Mouse (Mus musculus) kidney, adult 8-10 months (tissue): ENCODE data around the gene Stxbp4.

Source experiments
- DNase-seq, 2 experiments: peaks; one replicate each; pipeline ENCODE4 v3.0.0; 2022

The Stxbp4 gene

DNA sequence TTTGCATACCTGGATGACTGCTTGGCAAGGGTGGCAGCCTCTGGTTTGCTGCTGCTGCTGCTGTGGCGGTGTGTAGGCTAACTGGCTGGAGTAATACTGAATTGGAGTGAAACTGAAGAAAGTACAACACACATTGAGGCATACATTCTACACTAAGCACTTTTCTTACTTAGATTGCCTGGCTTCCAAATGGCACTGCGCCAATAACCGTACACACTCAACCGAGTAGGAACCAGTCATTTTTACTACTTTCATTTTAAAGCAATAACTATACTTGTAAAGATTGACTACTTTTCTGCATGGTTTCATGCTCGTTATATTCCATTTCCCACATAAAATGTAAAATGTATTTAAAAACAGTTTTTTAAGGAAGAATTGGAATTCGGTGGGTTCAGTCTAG, 11.9 kb upstream of the Stxbp4 start:
- no peak for DNase-seq

DNA sequence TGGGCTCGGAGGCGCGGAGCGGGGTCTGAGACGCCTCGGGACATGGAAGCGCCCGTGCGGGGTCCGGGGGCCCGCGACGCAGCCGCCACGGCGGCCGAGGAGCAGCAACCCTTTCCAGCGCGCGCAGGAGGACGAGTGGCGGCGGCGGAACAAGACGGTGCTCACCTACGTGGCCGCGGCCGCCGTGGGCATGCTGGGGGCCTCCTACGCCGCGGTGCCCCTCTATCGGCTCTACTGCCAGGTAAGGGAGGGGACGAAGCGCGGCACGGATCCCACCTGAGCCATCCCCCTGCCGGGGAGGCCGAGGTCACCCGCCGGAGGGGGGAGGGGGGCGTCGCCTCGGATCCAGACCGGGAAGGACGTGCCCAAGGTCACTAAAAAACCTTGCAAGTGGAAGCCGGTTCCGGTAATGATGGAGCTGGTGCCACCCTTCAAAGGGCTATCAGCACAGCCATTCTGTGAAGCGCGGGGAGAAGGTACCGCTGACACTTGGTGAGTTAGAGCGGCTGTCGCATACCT, 487 bp upstream of the Stxbp4 start:
- DNase-seq = peak; percentile 45 to 51

DNA sequence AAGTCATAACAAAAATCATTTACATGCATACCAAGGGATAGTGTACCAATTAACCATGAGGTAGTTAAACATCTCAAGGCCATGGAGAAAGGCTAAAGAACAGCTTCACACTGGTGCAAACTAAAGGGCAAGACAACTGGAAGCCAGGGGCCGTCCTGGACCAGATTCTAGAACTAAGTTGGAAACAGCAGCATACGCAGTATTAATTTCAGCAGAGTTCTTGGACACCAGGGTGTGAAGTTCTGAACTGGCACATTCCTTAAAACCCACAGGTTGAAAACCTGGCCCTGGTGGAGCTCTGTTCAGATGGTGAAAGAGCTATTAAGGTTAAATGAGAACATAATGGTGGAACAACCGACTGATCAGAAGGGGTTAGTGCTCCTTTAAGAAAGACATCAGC, 3.2 kb downstream of the Stxbp4 start:
- DNase-seq = peak; percentile 27 to 30

DNA sequence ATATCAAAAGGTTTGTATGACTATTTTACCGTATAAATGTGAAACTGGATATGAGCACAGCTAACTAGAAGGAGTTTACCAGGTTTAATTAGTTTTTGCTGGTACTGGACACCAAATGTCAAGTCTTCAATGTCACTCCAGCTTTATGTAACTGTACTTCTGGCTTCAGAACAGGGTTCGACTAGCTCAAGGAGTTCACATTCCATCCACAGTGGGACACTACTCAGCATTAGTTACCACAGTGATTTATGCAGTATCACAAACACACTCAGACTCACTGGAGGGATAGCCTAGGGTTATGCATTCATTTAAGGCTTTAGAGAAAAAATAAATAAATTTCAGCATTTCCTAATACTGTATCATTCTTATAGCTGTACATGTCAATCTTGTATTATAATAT, 5.4 kb downstream of the Stxbp4 start:
- peak in 1 of 2 experiments; percentile 72 for DNase-seq

GRCm38 (mm10) chr11:90627751-90628150, 10.1 kb downstream of the Stxbp4 start:
- DNase-seq = peak; percentile 49 to 55

DNA sequence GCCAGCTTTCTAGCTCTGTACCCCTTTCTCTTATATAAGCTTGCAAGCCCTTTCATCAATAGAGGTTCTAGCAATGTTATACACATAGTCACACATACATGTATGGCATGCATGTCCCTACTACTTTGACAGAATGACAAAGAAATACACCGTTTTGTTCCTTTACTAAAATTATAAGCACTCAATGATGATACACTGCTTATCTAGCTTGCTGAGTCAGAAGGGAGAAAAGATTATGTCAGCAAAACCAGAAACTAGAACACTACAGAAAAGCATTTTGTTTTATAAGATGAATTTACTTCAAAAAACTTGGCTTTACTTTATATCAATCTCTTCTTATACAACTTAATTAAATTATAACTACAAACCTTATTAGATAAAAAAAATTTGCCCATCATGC, 12.7 kb downstream of the Stxbp4 start:
- DNase-seq = no peak

DNA sequence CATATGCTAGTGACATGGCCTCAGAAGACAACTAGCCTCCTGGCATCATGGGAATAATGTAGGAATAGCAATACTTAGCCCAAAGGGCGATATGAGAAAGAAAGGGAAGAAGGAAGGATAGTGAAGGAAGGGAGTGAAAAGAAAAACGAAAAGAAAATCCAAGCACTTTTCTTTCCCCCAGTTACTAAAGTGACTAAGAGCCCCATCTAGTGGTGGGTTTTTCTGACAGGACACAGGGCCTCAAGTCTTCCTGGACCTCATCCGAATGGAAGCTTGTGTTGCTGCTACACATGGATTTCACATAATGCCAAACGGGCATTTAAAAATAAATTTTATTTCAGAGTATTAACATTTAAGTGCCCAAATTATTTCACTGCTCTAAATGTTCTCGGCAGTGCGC, 14.4 kb downstream of the Stxbp4 start:
- no peak for DNase-seq

- no peak for DNase-seq
Observed at GRCm38 (mm10) chr11:90622500-90622899, 15.4 kb downstream of the Stxbp4 start.

GRCm38 (mm10) chr11:90622044-90622443, 15.8 kb downstream of the Stxbp4 start:
- no peak for DNase-seq

DNA sequence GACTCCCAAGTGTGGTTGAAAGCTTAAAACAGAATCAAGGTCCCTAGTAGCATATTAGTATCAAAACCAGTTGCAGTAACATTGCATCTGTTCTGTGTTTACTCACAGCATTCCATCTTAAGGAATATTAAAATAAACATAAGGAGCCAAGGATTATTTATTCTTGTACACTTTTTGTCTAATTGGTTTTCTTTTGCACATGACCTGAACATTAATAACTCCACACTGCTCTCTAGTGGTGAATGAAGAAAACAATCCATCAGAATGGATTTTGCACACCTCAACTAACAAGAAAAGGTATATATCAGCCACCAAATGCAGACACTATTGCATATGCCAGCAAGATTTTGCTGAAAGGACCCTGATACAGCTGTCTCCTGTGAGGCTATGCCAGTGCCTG, 21.5 kb downstream of the Stxbp4 start:
- DNase-seq = no peak

DNA sequence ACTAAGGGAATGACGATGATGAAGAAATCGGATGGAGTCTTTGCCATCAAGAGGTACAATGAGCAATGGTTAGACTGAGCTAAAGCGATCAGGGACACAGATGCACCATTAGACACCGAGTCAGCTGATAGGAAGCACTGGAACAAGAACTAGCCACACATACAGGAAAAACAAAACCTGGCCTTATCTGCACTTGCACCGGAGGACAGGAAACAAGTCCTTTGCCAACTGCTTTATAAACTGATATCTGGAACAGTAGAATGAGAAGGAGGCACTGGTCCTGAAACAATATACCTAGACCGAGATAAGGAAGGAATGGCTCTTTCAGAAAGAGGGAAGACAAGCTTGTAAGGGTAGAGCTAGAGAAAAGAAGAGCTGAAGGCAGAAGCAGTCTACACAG, 23.1 kb downstream of the Stxbp4 start:
- no peak for DNase-seq

GRCm38 (mm10) chr11:90612118-90612517, 25.8 kb downstream of the Stxbp4 start:
- no peak for DNase-seq

DNA sequence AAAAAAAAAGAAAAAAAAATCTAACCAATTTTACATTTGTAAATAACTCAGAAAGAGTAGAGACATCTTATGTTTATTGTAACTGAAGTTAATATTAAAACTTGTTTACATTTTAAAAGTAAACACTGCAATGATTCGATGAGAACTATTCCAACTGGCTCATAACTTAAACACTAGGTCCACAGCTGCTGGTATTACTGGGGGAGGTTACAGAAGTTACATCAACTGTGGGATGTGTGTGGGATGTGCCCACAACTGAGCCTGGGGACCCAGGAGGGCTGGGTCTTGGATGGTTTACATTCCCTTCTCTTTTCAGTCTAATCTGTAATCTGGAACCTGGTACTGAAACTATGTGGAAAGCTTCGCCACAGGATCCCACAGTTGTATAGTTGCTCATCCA, 34.8 kb downstream of the Stxbp4 start:
- DNase-seq = no peak

DNA sequence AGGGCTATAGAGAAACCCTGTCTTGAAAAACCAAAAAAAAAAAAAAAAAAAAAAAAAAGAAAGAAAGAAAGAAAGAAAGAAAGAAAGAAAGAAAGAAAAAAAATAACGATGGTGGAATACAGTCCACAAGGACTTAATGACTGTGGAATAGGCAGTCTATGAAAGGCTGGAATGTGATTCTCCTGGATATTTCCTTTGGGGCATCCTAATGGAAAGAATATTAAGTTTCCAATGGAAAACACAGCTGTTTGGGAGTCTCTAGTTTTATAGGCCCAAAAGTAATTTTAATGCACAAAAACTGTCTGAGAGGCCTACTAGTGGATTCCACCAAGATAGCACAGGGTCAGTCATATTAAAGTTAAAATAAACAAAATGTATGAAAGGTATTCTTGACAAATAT, 42.1 kb downstream of the Stxbp4 start:
- no peak for DNase-seq

- DNase-seq = no peak
Observed at GRCm38 (mm10) chr11:90590996-90591395, 46.9 kb downstream of the Stxbp4 start.

DNA sequence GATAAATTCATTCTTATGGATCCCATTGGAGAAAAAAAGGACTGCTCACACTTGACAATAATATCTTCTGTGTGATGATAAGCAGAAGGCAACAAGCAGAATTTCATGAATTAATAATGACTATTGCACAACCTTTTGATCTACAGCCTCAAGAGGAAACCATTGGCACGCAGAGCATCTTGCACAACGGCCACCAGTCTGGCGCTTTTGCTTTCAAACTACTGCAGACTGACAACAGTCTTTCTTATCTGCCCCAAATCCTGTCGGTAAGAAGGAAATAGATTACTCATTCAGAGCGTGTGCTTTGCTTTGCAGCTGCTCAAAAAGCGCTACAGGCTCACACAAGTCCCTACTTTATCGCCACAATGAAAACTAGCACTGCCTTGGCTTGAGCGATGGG, 51.7 kb downstream of the Stxbp4 start:
- no peak for DNase-seq

DNA sequence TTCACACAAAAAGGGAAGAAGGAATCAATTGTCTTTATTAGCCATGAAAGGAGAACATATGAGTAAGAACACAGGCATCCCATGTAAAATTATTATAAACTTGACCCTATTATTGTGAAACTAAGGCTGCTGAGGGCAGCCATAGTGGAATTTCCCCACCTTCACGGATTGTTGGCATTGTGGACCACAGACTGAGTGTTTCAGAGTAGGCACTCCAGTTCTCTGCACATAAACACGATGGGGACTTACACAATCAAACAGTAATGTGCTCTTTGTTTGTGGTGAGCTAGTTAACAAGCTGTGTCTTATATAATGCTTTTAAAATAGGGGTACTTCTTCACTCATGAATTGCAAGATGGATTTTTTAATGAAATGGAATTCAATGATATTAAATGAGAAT, 52.1 kb downstream of the Stxbp4 start:
- no peak for DNase-seq

DNA sequence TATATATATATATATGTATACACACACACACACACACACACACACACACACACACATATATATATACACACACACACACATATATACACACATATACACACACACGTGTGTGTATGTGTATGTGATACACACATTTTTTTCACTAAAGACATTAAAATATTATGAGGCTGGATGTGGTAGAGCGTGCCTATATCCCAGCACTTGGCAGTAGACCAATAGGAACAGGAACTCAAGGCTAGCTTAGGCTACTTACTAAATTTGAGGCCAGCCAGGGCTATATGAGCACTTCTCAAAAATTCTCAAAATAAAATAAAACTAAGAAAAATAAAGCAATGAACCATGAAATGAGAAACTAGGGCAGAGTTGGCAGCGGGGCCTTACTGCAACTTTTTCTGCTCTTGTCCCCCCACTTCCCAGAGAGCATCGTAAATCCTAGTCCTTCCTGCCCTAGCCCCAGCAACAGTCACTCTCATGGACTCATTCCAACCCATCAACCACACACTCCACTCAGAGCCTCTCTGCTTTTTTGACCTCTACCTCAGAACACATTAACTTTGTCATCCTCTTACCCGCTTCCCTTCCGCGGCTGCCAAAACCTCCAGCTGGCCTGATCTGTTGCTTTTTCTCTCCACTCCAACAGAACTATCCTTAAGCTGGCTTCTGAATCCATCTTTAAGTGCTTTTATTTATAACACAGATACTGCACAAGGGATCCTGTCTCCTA, 60.7 kb downstream of the Stxbp4 start:
- DNase-seq = peak; percentile 24 to 28

DNA sequence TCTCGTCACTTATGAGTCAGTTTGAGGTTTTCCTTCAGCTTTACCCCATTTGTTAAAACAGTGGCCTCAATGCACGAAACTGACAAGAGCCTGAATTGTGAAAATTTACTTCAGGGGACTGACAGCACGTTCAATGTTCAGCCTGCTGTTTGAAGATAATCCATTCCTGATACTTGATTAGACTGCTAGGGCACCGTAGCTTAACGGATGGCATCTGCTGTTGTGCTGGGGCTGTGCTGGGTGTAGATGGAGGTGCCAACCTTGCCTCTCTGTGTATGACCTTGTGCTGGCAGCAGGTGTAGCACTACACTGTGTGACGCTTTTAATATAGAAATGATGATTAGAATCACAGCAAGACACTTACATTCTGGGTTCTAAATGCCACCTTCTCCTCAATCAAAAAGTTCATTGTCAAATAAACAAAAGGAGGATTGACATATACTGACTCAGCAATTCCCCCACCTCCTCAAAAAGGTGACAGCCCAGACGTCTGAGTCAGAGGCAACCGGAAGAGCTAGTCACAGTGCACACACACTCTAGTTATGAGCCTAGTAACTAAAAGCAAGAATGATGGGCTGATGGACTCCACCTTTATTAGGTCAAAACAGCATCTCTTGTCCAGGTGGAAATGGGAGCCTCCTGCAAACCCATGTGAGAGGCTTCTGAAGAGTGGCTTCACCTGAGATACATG, 61.5 kb downstream of the Stxbp4 start:
- DNase-seq = no peak

DNA sequence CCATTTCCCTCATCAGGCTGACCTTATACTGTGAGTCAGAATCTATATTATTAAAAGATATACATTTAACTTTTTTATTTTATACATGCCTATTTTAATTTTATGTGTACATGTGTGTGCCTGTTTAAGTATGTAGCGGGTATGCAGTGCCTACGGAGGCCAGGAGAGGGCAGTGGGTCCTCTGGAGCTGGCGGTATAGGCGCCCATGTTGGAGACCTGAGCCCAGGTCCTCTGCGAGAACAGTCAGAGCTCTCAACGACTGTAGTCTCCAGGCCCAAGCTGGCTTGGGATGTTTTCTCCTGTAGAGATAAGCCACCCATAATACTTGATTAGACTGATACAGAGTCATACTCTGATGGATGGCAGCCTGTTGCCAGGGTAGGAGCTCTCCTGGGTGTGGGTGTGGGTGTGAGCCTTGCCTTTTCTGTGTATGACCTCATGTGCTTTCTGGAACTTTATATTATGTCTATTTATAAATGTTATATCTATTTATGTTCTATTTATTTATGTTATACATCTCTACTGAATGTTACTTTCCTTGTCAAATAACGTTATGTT, 62.3 kb downstream of the Stxbp4 start:
- no peak for DNase-seq

GRCm38 (mm10) chr11:90570646-90571259, 67.1 kb downstream of the Stxbp4 start:
- no peak for DNase-seq

GRCm38 (mm10) chr11:90558359-90559047, 79.4 kb downstream of the Stxbp4 start:
- DNase-seq = no peak

- no peak for DNase-seq
Observed at GRCm38 (mm10) chr11:90556517-90556916, 81.4 kb downstream of the Stxbp4 start.
